Mouse (Mus musculus) intestine, embryonic 14.5 days (tissue): Measurements from ENCODE around the gene Luzp2. TPM values are rescaled to one million over a fixed set of nuclear protein-coding genes. Genes with fewer than 3 reads are reported as not detected.

ENCODE experiments used
- ATAC-seq: fragments of 200-750 bp; cut with Nextera tagmentation; replicated peaks from 2 replicates; pipeline ENCODE4 v1.8.0; 2017; ENCODE audit warnings: low read depth, moderate number of reproducible peaks, moderate TSS enrichment, moderate library complexity; ENCODE audit not compliant: low FRiP score, low TSS enrichment
- DNase-seq: peaks from one replicate; pipeline ENCODE4 v3.0.0-alpha.2; 2018; ENCODE audit warnings: low spot score
- H3K27ac ChIP-seq: fragments of 300-500 bp; sonication (generic); 2 replicates; pipeline ENCODE4 v1.5.1; 2014; ENCODE audit warnings: low read depth, mild to moderate bottlenecking, control low read depth
- H3K27me3 ChIP-seq: fragments of 300-500 bp; sonication (generic); replicated peaks from 2 replicates; pipeline ENCODE4 v1.6.1; 2014; ENCODE audit warnings: low read length, control low read depth; ENCODE audit not compliant: control insufficient read depth, insufficient read depth
- H3K36me3 ChIP-seq: fragments of 300-500 bp; sonication (generic); 2 replicates; pipeline ENCODE4 v1.6.1; 2014; ENCODE audit warnings: low read length, control low read depth; ENCODE audit not compliant: control insufficient read depth, insufficient read depth
- H3K4me1 ChIP-seq: fragments of 300-500 bp; sonication (generic); replicated peaks from 2 replicates; pipeline ENCODE4 v1.6.1; 2014; ENCODE audit warnings: low read length, control low read depth, mixed read lengths; ENCODE audit not compliant: control insufficient read depth, insufficient read depth
- H3K4me2 ChIP-seq: fragments of 300-500 bp; sonication (generic); 2 replicates; pipeline ENCODE4 v1.6.1; 2014; ENCODE audit warnings: low read length
- H3K4me3 ChIP-seq: fragments of 300-500 bp; sonication (generic); 2 replicates; pipeline ENCODE4 v1.5.1; 2014; ENCODE audit warnings: low read depth, low read length, control low read depth, mixed read lengths
- H3K9ac ChIP-seq: fragments of 300-500 bp; sonication (generic); 2 replicates; pipeline ENCODE4 v1.6.1; 2014; ENCODE audit warnings: mild to moderate bottlenecking, low read length
- H3K9me3 ChIP-seq: fragments of 300-500 bp; sonication (generic); 2 replicates; pipeline ENCODE4 v1.6.1; 2016; ENCODE audit warnings: low read length, control low read depth; ENCODE audit not compliant: control insufficient read depth
- WGBS: fragments of 180-500 bp; shearing (Covaris S2); extraction: QIAGEN DNeasy Blood & Tissue Kit; methylation state at CpG from one replicate; pipeline ENCODE4 v1.1.7; 2014; 5-methylcytosine and 5-hydroxymethylcytosine counted together
- polyA plus RNA-seq: library from polyadenylated mRNA; unstranded; fragments of >200 nt; fragmentation: Nextera tagmentation; extraction: Ambion mirVana; gene quantifications from 2 replicates; pipeline ENCODE4 v1.2.1, GENCODE M21; 2014

Gene Luzp2
- polyA plus RNA-seq, 1 experiment from 2014 or later = 0.43 TPM

DNA sequence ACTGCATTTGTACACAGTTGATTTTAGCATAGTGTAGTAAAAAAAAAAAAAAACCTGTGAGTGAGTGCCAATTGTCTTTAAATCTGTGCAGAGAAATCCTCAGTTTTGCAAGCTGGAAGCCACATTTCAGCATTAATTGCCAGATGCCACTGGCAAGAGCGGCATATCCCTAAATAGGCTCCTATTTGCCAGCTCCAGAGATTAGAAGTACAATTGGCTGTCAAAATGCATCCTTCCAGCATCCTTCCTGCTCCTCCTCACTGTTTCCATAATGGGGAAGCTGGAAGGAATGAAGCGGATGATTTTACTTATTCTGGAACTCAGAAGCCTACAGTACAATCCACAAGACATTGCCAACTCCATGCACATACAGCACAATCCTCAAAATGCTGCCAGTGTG lies 354.2 kb downstream of the Luzp2 start:
- H3K4me3 ChIP-seq = no peak overlapping the region
- no peaks in the 10 kb centered on the region for H3K36me3 ChIP-seq
- WGBS = 82% methylated on average over 2 of the region's 2 CpGs
- no peaks in the 10 kb centered on the region for H3K4me1 ChIP-seq
- no peak overlapping the region for H3K4me2 ChIP-seq
- no peaks in the 10 kb centered on the region for H3K27me3 ChIP-seq
- H3K9ac ChIP-seq = no peak overlapping the region
- DNase-seq (no peak), ATAC-seq (no peak)
- H3K9me3 ChIP-seq = no peaks in the 10 kb centered on the region
- no peak overlapping the region for H3K27ac ChIP-seq

DNA sequence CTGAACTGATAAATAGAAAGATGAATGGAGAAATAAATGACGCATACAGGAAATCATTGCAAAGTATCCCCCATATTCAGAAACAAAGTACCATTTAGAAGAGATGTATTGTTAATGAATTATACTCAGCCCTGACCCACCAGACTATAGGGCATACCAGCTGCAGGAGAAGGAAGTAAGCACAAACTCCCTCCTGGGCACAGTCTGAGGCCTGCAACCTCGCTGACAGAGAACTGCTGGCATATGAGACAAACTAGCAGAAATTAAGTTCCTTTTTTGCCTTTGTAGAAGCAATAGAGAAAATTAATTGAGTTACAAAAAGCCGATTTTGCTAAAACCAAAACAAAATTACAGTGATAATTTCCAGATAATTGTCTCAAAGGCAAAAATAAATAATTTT lies 355.4 kb downstream of the Luzp2 start:
- Histone ChIP-seq H3K4me2 (no peak overlapping the region), H3K4me1 (no peaks in the 10 kb centered on the region), H3K9ac (no peak overlapping the region), H3K27ac (no peak overlapping the region), H3K36me3 (no peaks in the 10 kb centered on the region), H3K9me3 (no peaks in the 10 kb centered on the region), H3K4me3 (no peak overlapping the region), H3K27me3 (no peaks in the 10 kb centered on the region)
- ATAC-seq (no peak), DNase-seq (no peak)
- 79% methylated on average over 3 of the region's 3 CpGs for WGBS

DNA sequence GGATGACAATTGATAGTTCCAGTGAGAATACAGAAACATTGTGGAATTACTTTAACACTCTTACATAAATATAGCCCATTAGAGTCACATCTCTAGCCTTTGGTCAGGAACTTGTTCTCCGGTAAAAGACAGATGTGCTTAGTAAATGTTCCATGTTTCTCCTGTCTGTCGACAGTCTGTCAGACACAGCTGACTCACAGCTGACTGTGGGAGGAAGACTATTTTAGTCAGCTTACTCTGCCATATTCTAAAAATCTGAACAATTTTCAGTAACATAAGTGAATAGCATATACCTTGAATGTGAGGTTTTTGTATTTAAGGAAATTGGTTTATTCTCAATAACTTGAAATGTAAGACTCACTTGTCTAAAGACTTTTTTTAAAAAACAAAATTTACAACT lies 363.5 kb downstream of the Luzp2 start:
- Histone ChIP-seq H3K4me1 (no peaks in the 10 kb centered on the region), H3K27ac (no peak overlapping the region), H3K9ac (no peak overlapping the region), H3K27me3 (no peaks in the 10 kb centered on the region), H3K4me3 (no peak overlapping the region), H3K4me2 (no peak overlapping the region), H3K36me3 (no peaks in the 10 kb centered on the region), H3K9me3 (no peaks in the 10 kb centered on the region)
- DNase-seq = no peak
- ATAC-seq = no peak
- 84% methylated on average over 2 of the region's 2 CpGs for WGBS

DNA sequence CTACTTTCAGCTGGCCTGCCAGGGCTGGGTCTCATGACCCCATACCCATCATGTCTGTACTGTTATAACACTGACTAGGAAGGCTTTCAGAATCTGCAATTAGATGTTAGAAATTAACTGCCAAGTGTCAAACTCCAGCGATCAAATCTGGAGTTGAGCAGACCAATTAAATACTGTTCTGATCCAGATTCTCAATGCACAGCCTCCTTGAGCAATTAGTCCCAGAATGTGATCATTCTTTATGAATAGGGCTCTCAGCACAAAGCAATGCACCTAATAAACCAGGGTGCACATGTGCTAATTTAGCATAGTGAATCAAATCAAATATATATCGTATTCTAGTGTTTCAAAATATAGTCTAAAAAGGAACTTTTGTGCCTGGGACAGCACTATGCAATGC lies 387.7 kb downstream of the Luzp2 start:
- Histone ChIP-seq H3K27ac (no peak overlapping the region), H3K4me1 (no peaks in the 10 kb centered on the region), H3K9me3 (no peaks in the 10 kb centered on the region), H3K27me3 (no peaks in the 10 kb centered on the region), H3K36me3 (no peaks in the 10 kb centered on the region), H3K4me3 (no peak overlapping the region), H3K9ac (no peak overlapping the region), H3K4me2 (no peak overlapping the region)
- no peak for ATAC-seq
- DNase-seq = no peak
- 77% methylated on average over 2 of the region's 2 CpGs for WGBS

DNA sequence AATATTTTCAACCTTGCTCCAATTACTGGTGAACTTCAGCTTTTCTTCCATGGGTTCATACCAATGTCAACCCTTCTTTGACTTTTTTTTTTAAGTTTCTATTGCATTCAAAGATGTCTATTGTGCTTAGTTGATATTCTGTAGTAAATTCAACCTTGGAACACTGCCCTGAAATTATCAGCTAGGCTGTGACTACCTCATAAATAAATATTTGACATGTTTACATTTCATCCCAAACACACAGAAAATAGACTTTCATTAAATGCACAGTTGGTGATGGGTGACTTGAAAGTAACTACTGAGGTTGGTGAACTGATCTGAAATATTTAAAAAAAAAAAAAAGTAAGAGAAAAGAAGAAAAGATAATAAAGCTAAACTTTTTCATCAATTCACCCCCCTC lies 394.1 kb downstream of the Luzp2 start:
- ATAC-seq (no peak), DNase-seq (no peak)
- no peaks in the 10 kb centered on the region for H3K36me3 ChIP-seq
- H3K9ac ChIP-seq = no peak overlapping the region
- H3K4me3 ChIP-seq = no peak overlapping the region
- no peak overlapping the region for H3K27ac ChIP-seq
- H3K27me3 ChIP-seq = no peaks in the 10 kb centered on the region
- no peaks in the 10 kb centered on the region for H3K9me3 ChIP-seq
- no peak overlapping the region for H3K4me2 ChIP-seq
- H3K4me1 ChIP-seq = no peaks in the 10 kb centered on the region
